Mouse (Mus musculus): ENCODE results near the gene Pex3.

- no peak for TF ChIP-seq CTCF (IDR thresholded peaks at IDR 0.05; ENCODE audit: extremely low read depth, insufficient read length, insufficient replicate concordance, low read depth, low read length)
- no peak for TF ChIP-seq POLR2A (IDR thresholded peaks at IDR 0.05; ENCODE audit: low read depth, low read length)
Measured at GRCm38 (mm10) chr10:13554316-13554715, 1.4 kb upstream of the Pex3 start.

All from small intestine, adult 2 months (tissue).